Mouse (Mus musculus) ZHBTc4 (cell line): ENCODE measurements at regions not wholly inside any gene's neighbourhood (a gene's known extent, or its start where the extent isn't known, plus 50 kb on each side); places are given as distances from the start of the nearest gene placed in this dataset.
"Not testable (repeated sequence)": the region's sequence is repeated elsewhere in the genome, so short reads cannot be mapped to it uniquely, and the experiment has no call there.

ENCODE experiments used
- DNase-seq: peaks from one replicate; pipeline ENCODE4 v3.0.0-alpha.2; 2011; ENCODE audit warnings: low read depth, low spot score

- no peak for DNase-seq
Measured at GRCm38 (mm10) chr1:13042326-13042725, 1628.4 kb downstream of the A830018L16Rik start.

GRCm38 (mm10) chr1:13050140-13050775 is 1636.4 kb downstream of the A830018L16Rik start:
- DNase-seq, result peak; percentile 75

DNA sequence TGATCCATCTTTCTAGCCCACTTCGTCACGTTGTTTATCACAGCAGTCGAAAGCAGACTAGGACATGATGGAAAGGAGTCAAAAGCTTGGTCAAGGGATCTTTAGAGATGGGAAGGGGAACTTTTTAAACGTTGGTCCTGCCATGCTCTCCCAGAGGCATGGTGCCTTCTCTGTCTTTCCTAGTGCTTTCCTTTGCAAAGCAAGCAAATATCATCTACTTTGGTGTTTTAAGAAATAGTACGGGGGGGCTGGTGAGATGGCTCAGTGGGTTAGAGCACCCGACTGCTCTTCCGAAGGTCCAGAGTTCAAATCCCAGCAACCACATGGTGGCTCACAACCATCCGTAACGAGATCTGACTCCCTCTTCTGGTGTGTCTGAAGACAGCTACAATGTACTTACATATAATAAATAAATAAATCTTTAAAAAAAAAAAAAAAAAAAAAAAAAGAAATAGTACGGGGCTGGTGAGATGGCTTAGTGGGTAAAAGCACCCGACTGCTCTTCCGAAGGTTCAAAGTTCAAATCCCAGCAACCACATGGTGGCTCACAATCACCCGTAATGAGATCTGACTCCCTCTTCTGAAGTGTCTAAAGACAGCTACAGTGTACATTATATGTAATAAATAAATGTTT is 1637.6 kb downstream of the A830018L16Rik start:
- DNase-seq, result not testable (repeated sequence)

GRCm38 (mm10) chr1:13052067-13052460 is 1638.2 kb downstream of the A830018L16Rik start:
- peak; percentile 88 for DNase-seq

DNA sequence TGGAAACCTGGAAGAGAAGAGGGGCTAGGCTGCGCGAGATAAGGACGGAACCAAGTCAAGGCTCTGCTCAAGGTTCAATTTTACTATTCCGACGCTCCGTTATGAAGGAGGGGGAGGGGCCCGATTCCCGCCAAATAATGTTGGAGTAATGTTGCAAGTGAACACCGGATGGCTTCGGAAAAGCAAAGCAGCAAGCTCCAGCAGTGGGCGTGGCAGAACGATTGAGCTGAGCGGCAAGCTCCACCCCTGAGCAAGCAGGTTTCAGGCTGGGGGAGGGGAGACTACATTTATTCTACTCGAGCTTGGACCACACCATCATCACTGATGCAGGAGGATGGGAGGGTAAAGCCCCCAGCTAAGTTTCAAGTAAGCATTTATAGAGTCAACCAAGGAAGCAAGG is 1643.8 kb downstream of the A830018L16Rik start:
- DNase-seq, result peak; percentile 52

DNA sequence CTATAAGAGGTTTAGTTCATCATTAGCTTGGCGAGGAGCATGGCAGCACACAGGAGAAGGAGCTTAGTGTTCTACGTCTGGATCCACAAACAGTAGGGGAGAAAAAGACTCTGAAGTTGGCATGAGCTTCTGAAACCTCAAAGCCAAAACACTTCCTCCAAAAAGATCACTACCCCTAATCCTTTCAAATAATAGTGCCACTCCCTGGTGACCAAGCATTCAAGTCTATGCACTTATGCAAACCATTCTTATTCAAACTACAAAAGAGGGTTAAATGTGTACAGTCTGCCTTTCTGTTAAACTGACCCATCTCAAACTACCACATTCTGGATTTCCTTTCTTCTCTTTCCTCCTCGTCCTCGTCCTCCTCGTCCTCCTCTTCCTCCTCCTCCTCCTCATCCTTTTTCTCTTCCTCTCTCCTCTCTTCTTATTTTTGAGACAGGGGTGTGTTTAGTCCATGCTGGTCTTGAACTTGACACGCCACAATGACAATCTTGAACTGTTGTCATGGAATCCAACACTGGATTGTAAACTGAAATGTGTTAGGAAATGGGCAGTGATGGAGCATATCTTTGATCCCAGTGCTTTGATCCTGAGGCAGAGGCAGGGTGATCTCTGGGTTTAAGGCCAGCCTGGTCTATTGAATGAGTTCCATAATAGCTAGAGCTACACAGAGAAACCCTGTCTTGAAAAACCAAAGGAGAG is 1645.9 kb downstream of the A830018L16Rik start:
- DNase-seq, result peak; percentile 86
